Mouse (Mus musculus) lung, postnatal 4 days (tissue): ENCODE results near the gene Anp32e.
"Not testable (repeated sequence)": the region's sequence is repeated elsewhere in the genome, so short reads cannot be mapped to it uniquely, and the experiment has no call there.

Source experiments
- DNase-seq, 2 experiments: peaks; one replicate each; pipeline ENCODE4 v3.0.0; 2021

Anp32e gene

DNA sequence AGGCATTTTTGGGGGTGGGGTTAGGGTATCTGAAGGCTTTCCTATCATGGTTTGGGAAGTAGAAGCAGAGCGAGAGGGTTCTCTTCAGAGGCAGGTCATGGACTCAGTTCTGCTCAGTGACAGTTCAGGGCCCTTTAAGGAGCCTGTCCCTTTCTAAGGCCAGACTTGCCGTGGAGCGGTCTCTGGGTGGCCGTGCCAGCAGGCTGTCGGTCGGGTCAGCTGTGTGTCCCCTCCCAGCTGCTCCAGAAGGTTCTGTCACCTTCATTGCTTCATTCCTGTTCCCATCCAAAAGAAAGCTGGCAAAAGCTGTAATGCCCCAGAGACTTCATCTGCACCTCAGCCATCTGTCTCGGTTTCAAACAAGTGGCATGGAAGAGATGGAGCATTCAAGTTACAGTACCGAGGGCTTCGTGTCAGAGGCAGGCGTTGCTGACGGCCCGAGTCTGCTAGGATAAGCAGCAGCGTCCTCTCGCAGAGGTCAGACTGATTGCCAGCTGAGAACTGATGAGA, 16.7 kb downstream of the Anp32e start:
- peak in 1 of 2 experiments; percentile 61 for DNase-seq

DNA sequence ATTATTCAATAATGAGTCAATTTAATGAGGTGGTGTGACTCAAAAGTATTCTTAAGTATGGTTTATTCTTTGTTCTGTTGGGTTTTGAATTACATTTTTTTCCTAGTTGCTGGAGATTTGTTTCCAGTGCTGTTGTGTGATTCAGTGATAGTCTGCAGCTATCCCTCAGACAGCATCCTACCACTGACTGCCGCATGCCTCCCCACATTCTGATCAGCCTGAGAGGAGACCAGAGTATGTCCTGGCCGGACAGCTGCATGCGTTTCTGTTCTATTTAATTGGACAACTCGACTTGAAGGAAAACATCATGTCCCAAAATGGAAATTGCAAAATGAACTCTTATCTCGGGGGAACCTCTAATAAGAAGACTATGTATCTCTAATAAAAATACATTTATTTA, 19.3 kb downstream of the Anp32e start:
- peak in 1 of 2 experiments; percentile 51 for DNase-seq

DNA sequence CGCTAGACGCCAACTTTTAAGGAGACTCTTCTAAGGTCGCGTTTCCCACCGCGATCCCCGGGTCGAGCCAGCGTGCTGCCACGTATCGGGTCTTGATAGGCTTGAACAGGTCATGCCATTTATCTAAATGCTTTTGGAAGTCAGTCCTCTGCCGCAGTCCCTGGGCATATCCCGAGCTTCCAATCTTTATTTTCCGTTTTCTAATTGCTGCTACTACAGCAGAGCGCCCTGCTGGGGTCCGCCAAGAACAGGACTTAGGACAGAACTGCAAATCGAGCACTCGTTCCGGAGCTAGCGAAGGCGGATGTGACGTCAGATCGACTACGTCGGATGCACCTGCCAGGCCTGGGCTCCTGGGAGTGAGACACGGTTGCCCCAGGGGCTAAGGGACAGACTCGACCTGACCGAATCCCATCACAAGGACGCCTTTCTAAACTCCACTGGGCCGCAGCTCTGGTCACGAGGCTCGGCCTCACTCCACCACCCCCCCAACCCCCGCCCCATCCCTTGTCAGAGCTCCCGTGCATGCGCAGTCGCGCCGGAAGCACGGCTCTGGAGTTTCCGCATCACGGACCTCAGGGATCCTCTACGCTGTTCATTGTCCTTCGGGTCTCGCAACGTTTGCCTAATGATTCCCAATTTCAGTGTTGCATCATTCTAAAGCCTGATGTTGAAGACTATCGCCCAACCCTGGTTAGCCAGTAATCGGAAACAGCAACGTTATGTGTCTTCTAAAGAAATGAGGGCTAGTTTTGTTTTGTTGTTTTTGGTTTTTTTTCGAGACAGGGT, 21.9 kb downstream of the Anp32e start:
- peak; percentile 90 to 92 for DNase-seq

DNA sequence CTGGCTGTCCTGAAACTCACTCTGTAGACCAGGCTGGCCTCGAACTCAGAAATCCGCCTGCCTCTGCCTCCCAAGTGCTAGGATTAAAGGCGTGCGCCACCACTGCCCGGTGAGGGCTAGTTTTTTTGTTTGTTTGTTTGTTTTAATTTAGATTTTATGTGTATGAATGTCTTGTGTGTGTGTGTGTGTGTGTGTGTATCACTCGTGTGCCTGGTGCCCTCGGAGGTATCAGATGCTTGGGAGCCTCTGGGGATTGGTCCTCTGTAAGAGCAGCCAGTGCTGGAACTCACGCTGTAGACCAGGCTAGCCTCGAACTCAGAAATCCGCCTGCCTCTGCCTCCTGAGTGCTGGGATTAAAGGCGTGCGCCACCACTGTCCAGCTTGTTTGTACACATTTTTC, 22.5 kb downstream of the Anp32e start:
- DNase-seq: not testable (repeated sequence)

DNA sequence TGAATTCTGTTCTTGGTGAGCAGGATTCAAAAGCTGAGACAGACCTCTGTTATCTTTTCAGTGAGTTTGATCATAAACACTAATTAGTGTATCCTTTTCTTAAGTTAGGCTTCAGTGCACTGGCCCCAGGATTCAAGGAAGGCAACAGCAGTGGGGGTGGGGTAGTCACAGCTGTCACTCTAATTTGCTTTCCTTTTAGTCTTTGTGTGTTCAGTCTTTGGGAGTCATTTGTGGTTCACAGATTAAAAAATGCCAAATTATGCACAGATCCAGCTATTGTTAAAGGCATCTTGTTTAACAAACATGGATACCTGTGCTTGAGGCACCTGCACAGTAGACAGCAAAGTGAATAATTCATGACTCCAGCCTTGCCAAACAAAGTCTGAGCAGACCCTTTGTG, 24.0 kb downstream of the Anp32e start:
- DNase-seq: no peak

DNA sequence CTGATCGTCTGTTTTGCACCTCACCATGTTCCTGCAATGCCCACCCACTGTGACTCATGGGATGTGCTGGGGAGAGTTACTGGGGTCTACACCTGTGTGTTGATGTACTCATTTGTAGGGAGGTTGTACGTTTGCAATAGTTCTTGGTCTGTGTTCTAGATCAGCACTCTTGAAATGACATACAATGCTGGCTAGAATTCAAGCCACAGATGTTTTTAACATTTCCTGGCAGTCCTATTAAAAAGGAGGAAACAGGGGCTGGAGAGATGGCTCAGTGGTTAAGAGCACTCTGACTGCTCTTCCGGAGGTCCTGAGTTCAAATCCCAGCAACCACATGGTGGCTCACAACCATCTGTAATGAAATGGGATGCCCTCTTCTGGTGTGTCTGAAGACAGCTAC, 24.5 kb downstream of the Anp32e start:
- no peak for DNase-seq

DNA sequence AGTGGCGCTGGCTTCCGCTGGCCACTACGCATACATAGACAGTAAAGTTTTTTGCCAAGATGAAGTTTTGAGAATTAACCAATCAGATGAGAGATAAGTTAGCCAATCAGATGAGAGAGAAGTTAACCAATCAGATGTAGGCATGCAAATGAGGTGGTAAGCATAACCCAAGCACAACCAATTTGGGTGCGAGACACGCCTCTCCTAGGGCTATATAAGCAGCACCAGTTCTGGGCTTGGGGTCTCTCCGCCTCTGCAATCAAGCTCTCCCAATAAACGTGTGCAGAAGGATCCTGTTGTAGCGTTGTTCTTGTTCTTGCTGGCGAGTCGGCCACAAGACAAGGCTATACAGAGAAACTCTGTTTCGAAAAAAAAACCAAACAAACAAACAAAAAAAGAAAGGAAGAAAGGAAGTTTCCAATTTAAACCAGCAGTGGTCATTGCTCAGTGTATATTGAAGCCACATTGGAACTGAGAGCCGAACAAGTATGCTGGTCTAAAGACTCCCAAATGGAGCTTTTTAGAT, 25.7 kb downstream of the Anp32e start:
- DNase-seq: not testable (repeated sequence)

DNA sequence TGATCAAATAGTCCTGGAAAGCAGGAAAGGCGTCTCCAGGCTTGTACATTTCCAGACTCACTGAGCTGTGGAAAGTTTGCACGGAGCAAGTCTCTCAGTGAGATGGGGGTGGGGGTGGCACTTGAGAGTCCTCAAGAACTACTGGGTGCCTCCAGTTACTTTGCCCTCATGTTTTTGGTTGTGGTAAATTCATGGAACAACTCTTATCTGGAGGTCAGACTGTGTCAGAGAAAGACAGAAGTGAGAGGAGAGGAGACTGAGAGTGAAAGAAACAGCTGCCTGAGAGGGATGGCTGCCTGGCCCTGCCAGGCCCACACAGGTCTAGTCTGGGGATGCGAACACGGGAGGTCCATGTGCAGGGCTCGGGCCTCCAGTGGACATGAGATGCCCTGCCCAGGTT, 26.3 kb downstream of the Anp32e start:
- no peak for DNase-seq

DNA sequence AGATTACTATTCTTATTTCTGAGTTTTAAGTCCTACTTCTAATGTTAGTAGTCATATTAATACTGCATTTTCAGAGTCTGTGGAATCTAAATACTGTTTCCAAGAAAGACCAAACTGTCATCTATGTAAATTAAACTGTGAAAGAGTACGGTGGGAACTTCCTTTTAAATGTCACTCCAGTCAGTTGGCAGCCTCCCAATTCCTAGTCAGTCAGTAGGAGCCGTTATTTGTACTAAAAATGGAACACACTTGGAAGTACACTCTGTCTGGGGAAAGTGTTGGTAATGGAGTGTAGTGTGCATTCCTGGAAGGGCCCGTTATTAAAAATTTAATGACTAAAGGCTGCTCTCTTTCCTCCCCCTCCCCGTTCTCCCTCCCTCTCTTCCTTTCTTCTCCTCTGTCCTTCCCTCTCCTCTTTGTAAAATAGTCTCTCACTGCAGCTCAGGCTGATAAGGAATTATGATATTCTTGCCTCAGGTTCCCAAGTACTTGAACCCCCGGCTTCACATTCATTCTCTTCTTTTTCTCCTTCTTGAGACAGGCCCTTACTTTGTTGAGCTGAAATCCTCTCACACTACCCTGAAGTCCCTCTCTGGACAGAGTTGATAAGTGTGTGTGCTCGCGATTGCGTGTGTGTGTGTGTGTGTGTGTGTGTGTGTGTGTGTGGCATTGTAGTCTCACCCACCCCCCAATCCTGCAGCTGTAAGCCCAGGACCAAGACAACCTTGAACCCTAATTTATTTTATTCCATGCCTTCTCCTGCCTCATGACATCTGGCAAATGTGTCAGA, 28.5 kb downstream of the Anp32e start:
- peak in 1 of 2 experiments; percentile 50 for DNase-seq

DNA sequence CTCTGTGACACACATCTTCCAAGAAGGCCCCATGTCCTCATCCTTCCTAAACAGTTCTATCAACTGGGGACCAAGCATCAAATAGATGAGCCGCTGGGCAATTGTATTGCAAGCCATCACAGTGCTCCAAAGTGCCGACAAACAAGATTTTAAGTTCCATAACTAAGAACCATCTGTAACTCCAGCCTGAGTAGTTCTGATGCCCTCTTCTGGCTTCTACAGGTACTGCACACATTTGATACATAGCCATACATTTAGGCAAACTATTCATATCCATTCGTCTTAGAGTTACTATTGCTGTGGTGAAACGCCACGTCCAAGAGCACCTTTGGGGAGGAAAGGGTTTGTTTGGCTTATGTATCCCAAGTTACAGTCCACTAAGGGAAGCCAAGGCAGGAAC, 30.0 kb downstream of the Anp32e start:
- DNase-seq: peak in 1 of 2 experiments; percentile 44

DNA sequence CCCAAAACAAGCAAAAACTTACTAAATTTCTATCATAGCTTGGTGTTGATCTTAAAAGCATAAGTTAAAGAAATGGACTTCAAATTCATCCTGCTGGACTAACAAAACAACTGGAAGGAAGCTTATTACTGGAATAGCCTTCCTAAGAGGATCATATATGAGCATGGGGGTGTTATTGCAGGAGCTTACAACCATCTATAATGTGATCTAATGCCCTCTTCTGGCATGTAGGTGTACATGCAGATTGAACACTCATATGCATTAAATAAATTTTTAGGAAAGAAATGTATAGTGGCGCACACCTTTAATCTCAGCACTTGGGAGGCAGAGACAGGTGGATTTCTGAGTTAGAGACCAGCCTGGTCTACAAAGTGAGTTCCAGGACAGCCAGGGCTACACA, 30.8 kb downstream of the Anp32e start:
- no peak for DNase-seq

DNA sequence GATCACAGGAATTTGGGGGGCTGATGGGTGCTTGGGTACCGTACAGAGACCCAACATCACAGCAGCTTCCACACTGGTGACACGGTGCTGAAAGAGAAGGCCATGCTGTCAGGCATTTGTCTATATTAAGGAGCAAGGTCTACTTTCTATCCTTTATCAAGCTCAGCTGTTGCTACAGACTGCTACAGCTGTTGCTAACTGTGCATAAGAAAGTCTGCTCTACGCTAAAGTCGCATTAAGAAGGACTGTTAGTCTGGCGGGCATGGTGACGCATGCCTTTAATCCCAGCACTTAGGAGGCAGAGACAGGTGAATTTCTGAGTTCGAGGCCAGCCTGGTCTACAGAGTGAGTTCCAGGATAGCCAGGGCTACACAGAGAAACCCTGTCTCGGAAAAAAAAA, 33.1 kb downstream of the Anp32e start:
- not testable (repeated sequence) for DNase-seq

DNA sequence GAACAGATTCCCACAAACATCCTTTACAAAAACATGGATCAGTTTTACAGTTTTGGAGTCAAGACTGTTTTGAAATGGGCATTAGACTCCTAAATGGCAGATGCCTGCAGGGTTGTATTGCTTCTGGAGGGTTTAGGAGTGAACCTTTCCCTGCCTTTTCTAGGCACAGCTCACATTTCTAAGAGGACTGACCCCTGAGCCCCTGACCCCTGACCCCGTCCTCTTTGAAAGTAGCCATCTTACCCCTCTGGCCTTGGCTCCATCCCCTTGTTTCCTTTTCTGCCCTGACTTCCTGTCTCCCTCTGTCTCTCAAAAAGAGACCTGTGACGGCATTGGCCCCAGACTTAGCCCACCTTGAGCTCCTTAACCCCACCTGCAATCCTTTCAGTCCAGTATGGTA, 34.2 kb downstream of the Anp32e start:
- DNase-seq: no peak

DNA sequence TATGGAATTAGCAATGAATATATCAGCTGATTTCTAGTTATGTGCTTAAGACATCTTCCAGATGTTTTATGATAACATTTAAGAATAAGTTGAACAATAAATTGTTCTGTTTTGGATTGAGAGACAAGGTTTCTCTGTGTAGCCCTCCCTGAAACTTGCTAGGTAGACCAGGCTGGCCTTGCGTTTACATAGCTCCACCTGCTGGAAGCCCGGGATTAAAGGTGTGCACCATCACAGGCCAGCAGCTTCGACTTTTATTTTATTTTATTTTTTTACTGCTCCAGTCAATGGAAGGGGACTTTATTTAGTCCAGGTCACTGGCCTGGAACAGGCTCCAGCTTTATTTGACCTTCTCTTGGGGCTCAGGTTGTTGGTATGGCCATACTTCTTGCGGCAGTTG, 34.6 kb downstream of the Anp32e start:
- DNase-seq: peak in 1 of 2 experiments; percentile 36

DNA sequence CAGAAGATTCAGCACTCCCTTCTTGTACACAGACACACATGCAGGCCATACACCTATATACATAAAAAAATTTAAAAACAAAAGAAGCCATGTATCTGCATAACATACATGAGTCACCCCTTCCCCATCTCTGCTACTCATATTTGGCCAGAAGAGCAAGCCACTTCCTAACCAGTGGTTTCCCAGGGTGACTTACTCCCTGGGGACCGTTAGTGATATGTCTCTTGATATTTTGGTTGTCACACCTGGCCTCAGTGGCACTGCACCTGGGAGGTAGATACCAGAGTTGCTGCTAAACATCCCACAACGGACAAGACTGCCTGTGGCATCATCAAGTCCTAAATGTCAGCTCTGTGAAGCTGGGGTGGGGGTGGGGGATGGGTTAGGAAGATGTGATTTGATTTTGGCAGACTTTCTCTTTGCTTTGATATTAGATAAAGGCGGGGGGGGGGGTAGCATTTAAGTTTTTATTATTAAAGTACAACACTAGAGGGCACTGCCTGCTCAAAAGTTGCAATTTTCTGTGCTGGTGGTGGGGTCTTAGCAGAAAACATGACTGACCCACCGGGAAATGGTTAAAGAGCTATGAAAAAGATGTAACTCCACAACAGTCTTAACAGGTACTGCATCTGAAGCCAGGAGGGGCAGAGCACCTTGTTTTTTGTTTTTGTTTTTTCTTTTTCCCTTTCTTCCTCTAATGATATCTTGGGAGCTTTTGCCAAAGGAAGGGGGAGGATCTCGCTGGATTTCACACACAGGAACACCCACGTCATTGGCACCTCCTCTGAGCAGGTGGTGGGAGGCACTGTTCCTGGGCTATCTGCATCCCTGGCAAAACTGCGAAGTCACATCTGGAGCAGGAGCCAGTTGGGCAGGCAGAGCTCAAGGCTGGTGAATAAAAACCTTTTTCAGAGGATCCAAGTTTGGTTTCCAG, 36.7 kb downstream of the Anp32e start:
- peak in 1 of 2 experiments; percentile 31 for DNase-seq

DNA sequence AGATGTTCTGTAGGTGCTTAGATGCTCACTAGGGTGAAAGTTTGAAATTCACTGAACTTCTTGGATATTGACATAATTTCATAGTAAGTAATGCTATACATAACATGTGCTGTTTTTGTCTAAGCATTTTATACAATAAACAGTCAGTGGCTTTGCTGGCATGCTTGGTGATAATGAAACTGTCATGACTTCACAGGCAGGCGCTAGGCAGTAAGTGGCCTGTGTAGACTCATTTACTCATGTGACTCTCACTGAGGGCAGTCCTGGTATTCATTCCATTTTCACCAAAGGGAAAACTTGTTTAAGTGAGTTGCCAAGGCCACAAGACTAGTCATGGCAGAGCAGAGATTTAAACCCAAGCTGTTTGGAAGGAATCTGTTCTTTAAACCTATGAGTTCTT, 40.2 kb downstream of the Anp32e start:
- DNase-seq: no peak

DNA sequence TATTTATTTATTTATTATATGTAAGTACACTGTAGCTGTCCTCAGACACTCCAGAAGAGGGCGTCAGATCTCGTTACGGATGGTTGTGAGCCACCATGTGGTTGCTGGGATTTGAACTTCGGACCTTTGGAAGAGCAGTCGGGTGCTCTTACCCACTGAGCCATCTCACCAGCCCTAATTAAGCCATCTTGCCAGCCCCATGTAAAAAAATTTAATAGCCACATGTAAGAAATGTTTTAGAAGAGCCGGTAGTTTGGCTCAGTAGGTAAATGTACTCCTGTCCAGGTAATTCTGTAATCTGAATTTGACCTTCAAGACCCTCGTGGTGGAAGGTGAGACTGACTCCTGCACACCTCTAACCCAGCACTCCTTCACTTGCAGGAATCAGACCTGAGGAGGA, 41.6 kb downstream of the Anp32e start:
- DNase-seq: not testable (repeated sequence)

DNA sequence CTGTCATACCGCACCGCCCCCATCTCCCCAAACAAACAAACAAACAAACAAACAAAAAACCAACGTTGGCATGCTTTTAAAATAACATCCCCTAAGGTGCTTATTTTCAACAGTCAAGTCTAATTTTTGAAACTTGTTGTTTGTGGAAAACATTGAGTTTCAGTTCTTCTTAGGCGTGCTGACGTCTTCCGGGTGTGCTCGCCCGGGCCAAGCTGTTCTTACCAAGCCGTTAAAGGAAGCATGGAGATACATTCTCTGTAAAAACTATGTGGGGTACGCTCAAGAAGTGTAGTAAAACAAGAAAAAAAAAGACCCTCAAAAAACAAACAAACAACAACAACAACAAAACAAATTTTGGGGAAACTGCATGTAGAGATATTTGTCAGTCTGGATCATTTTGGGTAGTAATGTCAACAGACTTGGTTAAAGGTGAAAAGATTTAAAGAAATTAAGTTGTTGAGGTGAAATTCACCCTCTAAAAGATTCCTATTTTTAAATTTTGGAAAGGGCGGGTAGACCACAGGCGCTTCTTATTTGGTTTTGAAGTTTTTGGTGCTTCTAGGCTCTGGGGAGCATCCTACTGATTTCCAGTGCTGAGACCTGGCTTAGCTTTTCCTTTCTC, 43.3 kb downstream of the Anp32e start:
- no peak for DNase-seq

DNA sequence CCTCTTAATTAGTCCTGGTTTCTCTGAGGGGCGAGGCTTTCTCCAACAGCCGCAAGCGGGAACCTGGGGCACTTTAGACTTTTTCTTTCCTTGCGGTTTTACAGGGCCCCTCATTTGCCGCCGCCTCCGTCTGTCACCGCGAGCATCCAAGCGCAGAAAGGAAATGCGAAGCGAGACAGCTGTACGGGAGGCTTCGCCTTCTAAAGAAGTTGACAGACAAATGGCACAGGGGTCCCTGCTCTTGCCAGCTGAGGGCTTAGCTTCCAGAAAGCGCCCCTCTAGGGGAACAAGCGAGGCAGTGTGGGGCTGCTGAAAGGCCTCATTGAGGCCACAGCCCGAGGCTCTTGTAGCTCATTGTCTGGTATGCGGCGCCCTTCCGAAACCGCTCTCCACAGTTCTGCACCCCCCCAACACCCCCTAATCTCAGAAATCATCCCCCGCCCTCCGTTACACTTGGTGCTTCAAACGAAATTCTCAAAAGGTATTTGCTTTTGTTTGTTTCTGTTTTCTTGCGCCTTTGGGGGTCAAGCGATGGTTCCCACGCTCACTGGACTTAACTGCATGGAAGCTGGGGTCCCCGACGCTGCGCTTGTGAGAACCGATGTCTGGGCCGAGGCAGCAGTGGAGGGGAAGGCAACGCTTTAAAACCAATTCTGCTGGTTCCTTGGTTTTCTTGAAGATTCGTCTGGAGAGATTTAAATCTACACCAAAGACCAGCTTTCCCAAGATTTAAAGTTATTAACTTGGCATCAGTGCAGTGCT, 44.0 kb downstream of the Anp32e start:
- DNase-seq: peak; percentile 58 to 59

DNA sequence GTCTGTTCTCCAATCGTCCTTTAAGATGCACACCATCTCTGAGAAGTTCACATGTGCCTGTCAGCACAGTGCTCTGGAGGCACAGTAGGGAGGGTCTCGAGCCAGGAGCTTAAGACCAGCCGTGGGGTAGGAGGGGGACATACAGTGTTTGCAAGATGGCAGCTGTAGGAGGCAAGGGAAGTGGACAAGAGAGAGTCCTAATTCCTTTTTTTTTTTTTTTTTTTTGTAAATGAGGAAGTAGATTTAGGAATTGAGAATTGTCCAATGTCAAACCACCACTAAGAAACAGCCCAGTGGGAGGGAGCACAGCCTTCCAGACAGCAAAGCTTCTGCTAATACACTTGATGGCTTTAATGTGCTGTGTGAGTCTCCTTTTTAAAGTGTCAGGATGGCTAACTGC, 48.0 kb downstream of the Anp32e start:
- no peak for DNase-seq

DNA sequence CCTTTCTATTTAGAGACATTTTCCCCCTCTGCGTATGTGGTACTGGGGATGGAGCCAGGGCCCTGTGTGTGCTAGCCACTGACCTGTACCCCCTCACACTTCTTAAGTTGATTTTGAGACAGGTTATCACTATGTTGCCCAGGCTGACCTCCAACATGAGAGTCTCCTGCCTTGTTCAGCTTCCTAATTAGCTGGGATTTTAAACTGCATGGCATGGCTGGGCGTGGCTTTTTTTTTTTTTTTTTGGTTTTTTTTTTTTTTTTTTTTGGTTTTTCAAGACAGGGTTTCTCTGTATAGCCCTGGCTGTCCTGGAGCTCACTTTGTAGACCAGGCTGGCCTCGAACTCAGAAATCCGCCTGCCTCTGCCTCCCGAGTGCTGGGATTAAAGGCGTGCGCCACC, 48.5 kb downstream of the Anp32e start:
- not testable (repeated sequence) for DNase-seq
